Mouse (Mus musculus): ENCODE data around the gene Picalm. TPM values are rescaled to one million over a fixed set of nuclear protein-coding genes. Genes with fewer than 3 reads are reported as not detected.
"Not testable (repeated sequence)": the region's sequence is repeated elsewhere in the genome, so short reads cannot be mapped to it uniquely, and the experiment has no call there.

Gene Picalm
- polyA plus RNA-seq, 1 experiment from 2014 or later, result 44.8 TPM

GRCm38 (mm10) chr7:90210947-90211346 is 80.9 kb downstream of the Picalm start:
- no peaks in the 10 kb centered on the region for H3K27me3 ChIP-seq
- no peak overlapping the region for H3K4me3 ChIP-seq (replicated peaks)
- no peak overlapping the region for H3K27ac ChIP-seq (replicated peaks)
- H3K4me1 ChIP-seq (replicated peaks), result peaks cover 6% of the 10 kb centered on the region; the same call in 1 of the 2 replicates
- peaks cover 42% of the 10 kb centered on the region for H3K36me3 ChIP-seq (replicated peaks)
- no peaks in the 10 kb centered on the region for H3K9me3 ChIP-seq (replicated peaks)
- no peak overlapping the region for H3K9ac ChIP-seq
- peak; percentile 38 for ATAC-seq (ENCODE audit: insufficient read depth)
- no peak overlapping the region for H3K4me2 ChIP-seq

DNA sequence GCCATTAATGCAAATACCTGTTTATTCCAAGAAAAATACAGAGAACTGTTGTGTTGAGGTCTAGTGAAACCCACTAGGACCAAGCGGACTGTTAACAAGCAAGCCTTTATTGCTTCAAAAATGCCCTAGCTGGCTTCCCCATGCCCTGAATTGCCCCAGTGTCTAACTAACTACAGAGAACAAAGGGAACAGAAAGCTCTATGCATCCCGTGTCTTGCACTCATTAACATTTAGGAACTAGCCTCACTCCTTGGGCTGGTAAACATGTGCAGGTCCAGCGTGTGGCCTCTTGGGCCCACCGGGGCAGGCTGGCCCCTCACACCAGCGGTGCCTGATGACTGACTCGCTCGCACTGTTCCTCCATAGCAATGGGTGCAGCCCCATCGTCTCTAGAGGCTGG is 86.5 kb downstream of the Picalm start:
- Histone ChIP-seq H3K4me1 (replicated peaks) (no peaks in the 10 kb centered on the region), H3K9ac (no peak overlapping the region), H3K4me3 (replicated peaks) (no peak overlapping the region), H3K9me3 (replicated peaks) (no peaks in the 10 kb centered on the region), H3K36me3 (replicated peaks) (no peaks in the 10 kb centered on the region), H3K27ac (replicated peaks) (no peak overlapping the region), H3K4me2 (no peak overlapping the region), H3K27me3 (no peaks in the 10 kb centered on the region)
- no peak for ATAC-seq (ENCODE audit: insufficient read depth)
- 71% methylated on average over 8 of the region's 8 CpGs for WGBS (ENCODE audit: insufficient replicate concordance)

DNA sequence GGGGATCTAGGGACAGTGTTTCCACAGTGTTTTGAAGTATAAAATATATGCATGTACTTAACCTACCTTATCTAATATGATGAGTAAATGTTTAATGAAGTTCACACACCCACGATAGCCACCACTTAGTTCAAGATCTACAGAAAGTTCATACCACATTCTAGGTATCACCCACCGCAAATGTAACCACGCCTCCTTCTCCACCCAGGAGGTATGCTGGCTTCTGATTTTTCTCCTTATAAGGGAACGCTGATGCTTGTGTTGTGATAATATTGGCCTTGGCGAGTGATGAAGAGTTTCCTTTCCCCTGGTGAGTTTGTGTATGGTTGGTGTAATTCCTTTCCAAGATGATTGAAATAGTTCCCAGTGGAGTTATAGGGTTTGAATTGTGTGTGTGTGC is 88.1 kb downstream of the Picalm start:
- Histone ChIP-seq H3K4me1 (replicated peaks) (no peaks in the 10 kb centered on the region), H3K27ac (replicated peaks) (no peak overlapping the region), H3K9ac (no peak overlapping the region), H3K27me3 (no peaks in the 10 kb centered on the region), H3K36me3 (replicated peaks) (no peaks in the 10 kb centered on the region), H3K9me3 (replicated peaks) (no peaks in the 10 kb centered on the region), H3K4me2 (no peak overlapping the region), H3K4me3 (replicated peaks) (no peak overlapping the region)
- no peak for ATAC-seq (ENCODE audit: insufficient read depth)
- 49% methylated on average over 5 of the region's 5 CpGs for WGBS (ENCODE audit: insufficient replicate concordance)

DNA sequence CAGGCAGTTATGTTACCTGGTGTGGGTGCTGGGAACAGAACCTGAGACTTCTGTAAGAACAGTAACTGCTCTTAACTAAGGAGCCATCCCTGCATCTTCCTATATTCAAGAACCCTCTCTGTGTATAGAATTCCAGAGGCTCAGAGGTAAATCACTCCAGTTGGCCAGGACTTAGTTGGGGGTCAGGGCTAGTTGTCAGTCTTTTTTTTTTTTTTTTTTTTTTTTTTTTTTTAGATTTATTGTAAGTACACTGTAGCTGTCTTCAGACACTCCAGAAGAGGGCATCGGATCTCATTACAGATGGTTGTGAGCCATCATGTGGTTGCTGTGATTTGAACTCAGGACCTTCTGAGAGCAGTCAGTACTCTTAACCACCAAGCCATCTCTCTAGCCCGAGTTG is 91.5 kb downstream of the Picalm start:
- ATAC-seq (ENCODE audit: insufficient read depth), result no peak
- 48% methylated on average over 2 of the region's 2 CpGs for WGBS (ENCODE audit: insufficient replicate concordance)
- Histone ChIP-seq H3K9me3 (replicated peaks) (no peaks in the 10 kb centered on the region), H3K4me1 (replicated peaks) (no peaks in the 10 kb centered on the region), H3K27ac (replicated peaks) (no peak overlapping the region), H3K36me3 (replicated peaks) (no peaks in the 10 kb centered on the region), H3K27me3 (no peaks in the 10 kb centered on the region), H3K9ac (no peak overlapping the region), H3K4me2 (no peak overlapping the region), H3K4me3 (replicated peaks) (no peak overlapping the region)

DNA sequence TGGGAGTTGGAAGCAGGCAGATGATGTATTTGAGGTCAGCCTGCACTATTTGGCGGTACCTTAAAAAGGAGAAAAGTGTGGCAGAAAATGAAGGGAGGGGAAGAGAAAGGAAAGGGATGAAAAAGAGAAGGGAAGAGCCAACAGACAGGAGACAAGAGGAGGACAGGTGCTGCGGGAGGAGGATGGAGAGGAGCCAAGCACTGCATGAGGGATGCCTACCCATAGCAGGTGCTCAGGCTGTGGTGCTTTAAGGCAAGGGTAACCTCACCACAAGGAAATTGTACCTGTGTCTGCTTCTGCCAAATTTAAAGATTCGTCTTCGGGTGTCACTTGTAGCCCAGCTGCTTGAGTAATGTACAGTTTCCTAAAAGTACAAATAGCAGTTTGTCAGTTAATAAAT is 98.1 kb downstream of the Picalm start:
- Histone ChIP-seq H3K27ac (replicated peaks) (no peak overlapping the region), H3K4me3 (replicated peaks) (no peak overlapping the region), H3K4me2 (no peak overlapping the region), H3K9ac (no peak overlapping the region), H3K4me1 (replicated peaks) (no peaks in the 10 kb centered on the region), H3K27me3 (no peaks in the 10 kb centered on the region), H3K36me3 (replicated peaks) (no peaks in the 10 kb centered on the region), H3K9me3 (replicated peaks) (no peaks in the 10 kb centered on the region)
- WGBS (ENCODE audit: insufficient replicate concordance), result 64% methylated on average over 4 of the region's 4 CpGs
- no peak for ATAC-seq (ENCODE audit: insufficient read depth)

GRCm38 (mm10) chr7:90228884-90229283 is 98.9 kb downstream of the Picalm start:
- not testable (repeated sequence) for H3K9me3 ChIP-seq (replicated peaks); H3K27me3 ChIP-seq; H3K27ac ChIP-seq (replicated peaks); H3K4me2 ChIP-seq; ATAC-seq (ENCODE audit: insufficient read depth); H3K4me3 ChIP-seq (replicated peaks); H3K4me1 ChIP-seq (replicated peaks); H3K36me3 ChIP-seq (replicated peaks); H3K9ac ChIP-seq

DNA sequence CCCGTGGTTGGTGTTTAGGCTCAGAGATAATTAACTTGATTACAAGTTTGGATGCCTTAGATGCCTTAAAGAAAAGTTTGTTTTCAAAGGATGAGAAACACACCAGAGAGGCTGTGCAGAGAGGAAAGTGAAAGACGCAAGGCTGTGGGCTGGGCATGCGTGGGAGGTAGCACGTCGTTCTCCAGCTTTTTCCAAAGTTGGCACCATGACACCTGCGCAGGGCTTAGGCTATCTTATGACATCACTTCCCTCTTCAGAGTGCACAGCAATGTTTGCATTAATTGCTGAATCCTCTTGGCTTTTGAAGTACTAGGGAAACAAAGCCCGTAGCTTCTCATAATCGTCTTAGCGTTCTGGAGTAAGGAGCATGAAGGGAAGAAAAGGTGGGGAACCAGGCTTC is 101.4 kb downstream of the Picalm start:
- no peak for ATAC-seq (ENCODE audit: insufficient read depth)
- WGBS (ENCODE audit: insufficient replicate concordance), result 77% methylated on average over 9 of the region's 9 CpGs
- Histone ChIP-seq H3K9ac (no peak overlapping the region), H3K27ac (replicated peaks) (no peak overlapping the region), H3K27me3 (no peaks in the 10 kb centered on the region), H3K4me2 (no peak overlapping the region), H3K4me1 (replicated peaks) (no peaks in the 10 kb centered on the region), H3K36me3 (replicated peaks) (no peaks in the 10 kb centered on the region), H3K4me3 (replicated peaks) (no peak overlapping the region), H3K9me3 (replicated peaks) (no peaks in the 10 kb centered on the region)

- no peaks in the 10 kb centered on the region for H3K9me3 ChIP-seq (replicated peaks)
- H3K27me3 ChIP-seq, result no peaks in the 10 kb centered on the region
- no peak overlapping the region for H3K4me3 ChIP-seq (replicated peaks)
- H3K4me2 ChIP-seq, result no peak overlapping the region
- no peak overlapping the region for H3K27ac ChIP-seq (replicated peaks)
- no peaks in the 10 kb centered on the region for H3K4me1 ChIP-seq (replicated peaks)
- no peak for ATAC-seq (ENCODE audit: insufficient read depth)
- H3K36me3 ChIP-seq (replicated peaks), result no peaks in the 10 kb centered on the region
- no peak overlapping the region for H3K9ac ChIP-seq
- WGBS (ENCODE audit: insufficient replicate concordance), result 37% methylated on average over 4 of the region's 4 CpGs
Observed at GRCm38 (mm10) chr7:90233921-90234320, 103.9 kb downstream of the Picalm start.

DNA sequence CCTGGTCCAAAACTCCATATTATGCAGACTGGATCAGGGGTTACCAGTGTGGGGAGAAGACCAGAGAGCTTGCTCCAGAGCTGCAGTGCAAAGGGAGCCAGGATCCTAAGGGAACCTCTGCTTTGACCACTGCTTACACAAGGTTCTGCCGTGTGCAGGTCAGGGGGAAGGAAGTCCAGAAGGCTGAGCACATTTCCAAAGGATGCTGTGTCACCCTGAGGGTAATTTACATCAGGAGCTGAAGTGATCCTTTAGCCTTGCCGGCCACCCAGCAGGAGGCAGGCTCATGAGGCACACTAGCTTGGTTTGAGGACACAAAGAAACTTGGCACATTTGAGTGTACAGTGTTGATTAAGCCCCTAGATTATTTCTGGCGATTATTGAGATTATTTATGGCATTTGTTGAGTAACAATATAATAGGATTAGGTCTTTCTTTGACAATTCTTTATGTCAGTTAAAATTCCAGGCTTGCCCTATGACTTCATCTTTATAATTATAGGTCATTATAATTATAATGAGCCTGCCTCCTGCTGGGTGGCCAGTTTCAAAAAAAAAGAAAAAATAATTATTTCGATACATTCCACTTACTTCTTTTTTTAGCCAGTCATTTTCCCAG is 106.4 kb downstream of the Picalm start:
- 37% methylated on average over 4 of the region's 4 CpGs for WGBS (ENCODE audit: insufficient replicate concordance)
- no peaks in the 10 kb centered on the region for H3K4me1 ChIP-seq (replicated peaks)

DNA sequence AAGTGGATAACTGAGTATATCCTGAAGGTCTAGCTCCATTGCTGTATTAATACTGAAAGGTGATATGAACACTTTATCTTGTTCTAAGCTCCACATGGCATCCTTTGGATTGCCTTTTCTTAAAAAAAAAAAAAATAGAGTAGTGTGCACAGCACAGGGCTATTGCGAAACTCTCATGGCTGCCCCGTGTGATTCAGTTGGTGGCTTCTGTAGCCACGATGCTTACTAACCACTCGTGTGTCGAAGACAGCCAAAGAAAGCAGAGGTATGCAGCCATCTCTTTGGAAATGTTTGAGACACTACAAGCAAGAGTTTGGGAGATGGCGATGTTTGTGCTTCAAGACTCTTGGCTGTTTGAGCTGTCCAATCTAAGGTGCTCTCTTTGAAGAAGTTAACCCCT is 113.1 kb downstream of the Picalm start:
- no peak overlapping the region for H3K27ac ChIP-seq (replicated peaks)
- no peaks in the 10 kb centered on the region for H3K9me3 ChIP-seq (replicated peaks)
- H3K9ac ChIP-seq, result no peak overlapping the region
- no peak for ATAC-seq (ENCODE audit: insufficient read depth)
- no peak overlapping the region for H3K4me3 ChIP-seq (replicated peaks)
- WGBS (ENCODE audit: insufficient replicate concordance), result 29% methylated on average over 6 of the region's 6 CpGs
- H3K4me2 ChIP-seq, result no peak overlapping the region
- H3K36me3 ChIP-seq (replicated peaks), result no peaks in the 10 kb centered on the region
- H3K27me3 ChIP-seq, result no peaks in the 10 kb centered on the region
- peaks cover 10% of the 10 kb centered on the region for H3K4me1 ChIP-seq (replicated peaks)

More for the DNA sequence above, 106.4 kb downstream of the Picalm start:
- H3K27me3 ChIP-seq, result no peaks in the 10 kb centered on the region
- H3K27ac ChIP-seq (replicated peaks), result no peak overlapping the region
- H3K4me3 ChIP-seq (replicated peaks), result no peak overlapping the region
- ATAC-seq (ENCODE audit: insufficient read depth), result no peak
- no peak overlapping the region for H3K9ac ChIP-seq
- no peaks in the 10 kb centered on the region for H3K36me3 ChIP-seq (replicated peaks)
- H3K9me3 ChIP-seq (replicated peaks), result no peaks in the 10 kb centered on the region
- no peak overlapping the region for H3K4me2 ChIP-seq

DNA sequence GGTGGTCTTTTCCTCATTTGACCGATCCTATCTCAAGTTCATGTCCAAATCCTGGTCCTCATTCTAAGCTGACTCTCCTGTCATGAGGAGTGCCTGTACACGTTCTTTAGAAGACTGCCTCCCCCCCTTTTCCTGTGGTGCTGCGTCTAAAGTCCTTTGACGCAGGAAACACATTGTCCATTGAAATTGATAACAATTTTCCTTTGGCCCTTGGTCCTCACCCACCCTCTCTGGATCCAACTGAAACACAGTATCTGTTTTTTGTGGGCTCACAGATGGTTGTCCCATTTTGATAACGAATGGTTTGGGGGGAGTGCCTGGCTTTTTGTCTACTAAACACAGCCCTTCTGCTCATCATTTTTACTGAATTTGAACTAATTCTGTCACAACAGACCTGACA is 113.6 kb downstream of the Picalm start:
- H3K4me3 ChIP-seq (replicated peaks), result no peak overlapping the region
- no peaks in the 10 kb centered on the region for H3K36me3 ChIP-seq (replicated peaks)
- H3K9me3 ChIP-seq (replicated peaks), result no peaks in the 10 kb centered on the region
- WGBS (ENCODE audit: insufficient replicate concordance), result 11% methylated on average over 5 of the region's 5 CpGs
- H3K4me1 ChIP-seq (replicated peaks), result peaks cover 10% of the 10 kb centered on the region
- no peak overlapping the region for H3K4me2 ChIP-seq
- no peaks in the 10 kb centered on the region for H3K27me3 ChIP-seq
- no peak overlapping the region for H3K9ac ChIP-seq
- no peak overlapping the region for H3K27ac ChIP-seq (replicated peaks)
- ATAC-seq (ENCODE audit: insufficient read depth), result peak; percentile 47

- H3K9ac ChIP-seq, result no peak overlapping the region
- WGBS (ENCODE audit: insufficient replicate concordance), result 59% methylated on average over 5 of the region's 5 CpGs
- no peaks in the 10 kb centered on the region for H3K27me3 ChIP-seq
- no peaks in the 10 kb centered on the region for H3K9me3 ChIP-seq (replicated peaks)
- no peaks in the 10 kb centered on the region for H3K36me3 ChIP-seq (replicated peaks)
- peaks cover 8% of the 10 kb centered on the region; the same call in 1 of the 2 replicates for H3K4me1 ChIP-seq (replicated peaks)
- no peak overlapping the region for H3K27ac ChIP-seq (replicated peaks)
- H3K4me3 ChIP-seq (replicated peaks), result no peak overlapping the region
- no peak overlapping the region for H3K4me2 ChIP-seq
- no peak for ATAC-seq (ENCODE audit: insufficient read depth)
Observed at GRCm38 (mm10) chr7:90252946-90253345, 122.9 kb downstream of the Picalm start.
